Mouse (Mus musculus) embryonic fibroblast, embryonic 13.5 days (primary cell): ENCODE measurements at regions not wholly inside any gene's neighbourhood (a gene's known extent, or its start where the extent isn't known, plus 50 kb on each side); places are given as distances from the start of the nearest gene placed in this dataset.

Source experiments
- H3K27ac ChIP-seq: 2 replicates; pipeline ENCODE4 v1.5.1; 2012; ENCODE audit warnings: low read length, control low read depth, inconsistent platforms; ENCODE audit not compliant: insufficient read depth
- H3K4me1 ChIP-seq: 2 replicates; pipeline ENCODE4 v1.6.1; 2011; ENCODE audit warnings: low read length; ENCODE audit not compliant: control insufficient read depth, insufficient read depth
- H3K4me3 ChIP-seq: 2 replicates; pipeline ENCODE4 v1.5.1; 2011; ENCODE audit warnings: mild to moderate bottlenecking, control low read depth, low read length; ENCODE audit not compliant: insufficient read depth
- CTCF ChIP-seq: IDR thresholded peaks from 2 replicates; pipeline ENCODE4 v1.5.1; 2011; ENCODE audit warnings: mild to moderate bottlenecking, control low read depth, low read length, moderate library complexity, borderline replicate concordance; ENCODE audit not compliant: insufficient read depth
- POLR2A ChIP-seq: IDR thresholded peaks from 2 replicates; pipeline ENCODE4 v1.6.1; 2011; ENCODE audit warnings: low read depth, mild to moderate bottlenecking, control low read depth, low read length, moderate library complexity

DNA sequence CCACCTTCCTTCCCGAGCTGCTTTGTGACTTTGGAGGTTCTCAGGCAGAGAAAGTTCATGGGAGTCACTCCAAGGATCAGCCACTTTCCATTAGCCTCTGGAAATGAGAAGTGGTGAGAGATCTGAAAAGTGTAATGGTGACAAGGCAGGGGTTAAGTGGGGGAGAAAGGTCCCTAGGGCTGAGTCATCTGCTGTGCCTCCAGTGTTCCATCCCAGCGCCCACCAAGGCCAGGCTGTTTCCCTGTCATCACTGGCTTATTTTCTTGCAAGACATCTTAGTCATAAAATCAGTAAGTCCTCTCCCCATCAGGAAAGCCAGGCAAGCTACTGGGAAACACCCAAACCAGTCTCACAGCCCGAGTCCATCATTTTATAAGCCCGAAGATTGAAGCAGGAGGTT, 717.3 kb downstream of the Gm826 start:
- Histone ChIP-seq H3K4me3 (no peak overlapping the region), H3K27ac (no peak overlapping the region), H3K4me1 (no peaks in the 10 kb centered on the region)
- TF ChIP-seq POLR2A (no peak), CTCF (no peak)

DNA sequence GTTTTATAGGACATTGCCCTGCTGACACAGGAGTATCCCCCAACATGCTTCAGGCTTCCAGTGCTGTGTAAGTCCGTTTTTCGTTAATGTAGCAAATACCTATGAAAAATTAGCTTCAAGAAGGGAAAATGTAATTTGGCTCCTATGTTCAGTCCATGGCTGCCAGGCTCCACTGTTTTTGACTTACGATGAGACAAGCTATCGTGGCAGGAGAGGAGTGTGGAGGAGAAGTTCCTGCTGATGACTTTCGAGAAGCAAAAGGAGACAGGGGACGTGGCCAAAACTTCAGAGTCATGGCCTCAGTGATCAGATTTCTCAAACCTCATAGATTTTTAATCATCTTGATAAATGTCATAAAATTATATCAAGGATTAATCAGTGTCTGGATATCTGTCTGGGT, 712.7 kb downstream of the Gm826 start:
- Histone ChIP-seq H3K27ac (no peak overlapping the region), H3K4me1 (no peaks in the 10 kb centered on the region), H3K4me3 (no peak overlapping the region)
- TF ChIP-seq CTCF (no peak), POLR2A (no peak)

DNA sequence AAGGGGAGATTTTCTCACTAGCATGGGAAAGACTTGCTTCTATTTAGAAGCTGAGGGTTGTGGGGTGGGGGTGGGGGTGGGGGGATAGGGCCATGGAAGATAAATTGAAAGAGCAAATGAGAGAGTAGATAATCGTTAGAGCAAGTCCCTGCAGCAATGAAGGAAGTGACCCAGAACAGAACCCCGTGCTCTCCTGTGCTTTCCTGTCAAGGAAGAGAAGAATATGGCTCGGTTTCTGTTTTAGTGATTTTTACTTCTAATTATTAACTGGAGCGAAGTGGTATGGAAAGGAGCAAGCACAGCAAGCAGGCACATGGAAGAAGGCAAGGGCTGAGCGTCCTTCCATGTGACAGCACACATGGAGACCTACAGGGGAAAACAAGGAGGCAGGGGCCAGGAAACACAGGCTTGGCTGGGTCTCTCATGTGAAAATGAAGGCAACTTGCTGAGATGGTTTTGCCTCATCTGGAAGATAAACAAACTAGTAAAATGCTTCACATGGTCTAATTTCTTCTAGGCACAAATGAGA, 711.8 kb downstream of the Gm826 start:
- no peaks in the 10 kb centered on the region for H3K4me1 ChIP-seq
- TF ChIP-seq CTCF (no peak), POLR2A (no peak)
- no peak overlapping the region for H3K4me3 ChIP-seq
- H3K27ac ChIP-seq: no peak overlapping the region

DNA sequence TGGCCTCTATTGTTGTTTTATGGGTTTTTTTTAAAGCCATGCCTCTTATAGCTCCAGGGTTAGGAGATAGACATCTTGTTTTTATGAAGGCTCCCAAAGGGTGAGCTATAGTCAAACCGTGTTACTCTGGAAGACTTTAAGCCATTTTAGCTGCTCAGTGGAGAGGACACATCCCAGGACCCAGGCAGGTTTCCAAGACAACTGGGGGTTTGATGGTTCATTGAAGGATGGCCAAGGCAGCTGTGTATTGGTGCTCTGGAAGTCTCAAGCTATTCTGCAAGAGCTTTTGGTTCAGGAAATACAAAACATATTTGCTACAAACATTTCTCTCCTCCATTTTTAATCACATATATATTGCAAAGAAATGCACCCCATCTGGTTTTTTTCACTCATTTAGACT, 708.7 kb downstream of the Gm826 start:
- Histone ChIP-seq H3K27ac (no peak overlapping the region), H3K4me3 (no peak overlapping the region), H3K4me1 (no peaks in the 10 kb centered on the region)
- no peak for TF ChIP-seq CTCF
- no peak for TF ChIP-seq POLR2A

DNA sequence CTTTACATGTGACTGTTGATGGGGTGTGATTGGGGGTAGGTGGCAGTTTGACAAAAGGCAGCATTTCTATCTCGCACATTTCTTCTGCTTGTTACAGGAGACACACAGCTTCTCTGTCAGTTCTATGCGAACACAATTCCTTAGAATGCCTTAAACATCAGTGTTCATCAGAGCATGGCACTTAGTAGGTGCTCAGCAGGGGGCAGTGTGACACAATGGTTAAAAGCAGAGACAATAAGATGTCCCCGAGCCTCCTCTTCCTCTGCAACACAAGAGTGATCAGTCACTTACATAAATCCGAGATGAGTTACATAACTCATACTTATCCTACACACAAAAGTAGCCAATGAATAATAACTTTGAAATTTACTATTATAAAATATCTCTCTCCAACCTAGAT, 688.1 kb downstream of the Gm826 start:
- Histone ChIP-seq H3K4me3 (no peak overlapping the region), H3K27ac (no peak overlapping the region), H3K4me1 (no peaks in the 10 kb centered on the region)
- TF ChIP-seq POLR2A: no peak
- no peak for TF ChIP-seq CTCF

DNA sequence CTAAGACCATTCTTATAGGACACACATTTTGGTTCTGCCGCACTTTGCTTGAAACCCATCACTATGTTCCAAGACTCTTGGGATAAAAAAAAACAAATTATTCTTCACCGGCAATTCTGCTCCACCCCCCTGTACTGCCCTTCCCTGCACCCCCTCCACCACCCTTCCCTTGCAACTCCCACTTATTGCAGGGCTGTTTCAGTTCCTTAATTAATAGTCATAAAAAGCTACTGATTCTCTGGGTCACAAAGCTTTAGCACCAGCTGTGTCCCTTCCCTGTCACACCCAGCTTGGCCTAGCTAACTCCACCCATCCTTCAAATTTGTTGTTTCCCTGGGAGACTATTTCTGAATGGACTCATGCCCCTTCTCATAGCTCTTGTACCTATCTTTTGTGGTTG, 687.4 kb downstream of the Gm826 start:
- no peak overlapping the region for H3K4me3 ChIP-seq
- TF ChIP-seq CTCF (no peak), POLR2A (no peak)
- H3K4me1 ChIP-seq: no peaks in the 10 kb centered on the region
- H3K27ac ChIP-seq: no peak overlapping the region

DNA sequence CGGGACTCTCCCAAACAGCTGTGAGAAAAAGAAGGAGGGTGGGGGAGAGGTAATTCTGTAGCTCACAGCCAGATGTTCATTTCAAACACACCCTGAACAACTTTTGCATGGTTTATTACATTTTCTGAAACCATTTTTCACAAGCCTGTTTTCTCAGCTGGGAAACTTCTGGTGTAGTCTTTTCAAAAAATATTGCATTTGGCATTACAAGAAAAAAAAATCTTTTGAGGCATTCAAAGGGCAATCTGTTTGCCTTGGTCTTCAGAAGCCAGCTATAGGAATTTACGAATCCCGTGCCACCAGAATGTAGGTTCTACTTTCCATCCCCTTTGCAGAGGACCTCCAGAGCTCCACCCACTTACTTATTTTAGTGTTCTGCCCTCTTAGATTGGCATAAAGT, 681.7 kb downstream of the Gm826 start:
- no peak for TF ChIP-seq POLR2A
- no peak for TF ChIP-seq CTCF
- Histone ChIP-seq H3K4me3 (no peak overlapping the region), H3K27ac (no peak overlapping the region), H3K4me1 (no peaks in the 10 kb centered on the region)

DNA sequence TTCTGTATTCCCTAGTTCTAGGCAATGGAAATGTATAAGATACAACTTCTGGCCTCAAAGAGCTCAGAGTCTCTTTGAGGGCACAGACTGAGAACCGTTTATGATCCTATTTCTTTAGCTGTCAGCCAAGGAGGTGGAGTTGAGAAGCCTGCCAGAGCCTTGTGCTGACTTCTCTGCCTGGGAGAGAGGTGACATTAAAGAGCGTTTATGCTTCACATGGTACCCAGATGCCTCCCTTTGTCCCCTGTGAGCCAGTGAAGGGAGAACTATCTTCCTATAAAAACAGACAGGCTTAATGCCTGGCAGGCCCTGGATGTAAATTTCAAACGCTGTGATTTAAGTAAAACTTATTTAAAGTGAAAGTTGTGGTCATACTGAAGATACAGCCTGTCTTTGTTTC, 657.1 kb downstream of the Gm826 start:
- Histone ChIP-seq H3K4me1 (peaks cover 3% of the 10 kb centered on the region; the same call in 1 of the 2 replicates), H3K27ac (no peak overlapping the region), H3K4me3 (no peak overlapping the region)
- TF ChIP-seq POLR2A (no peak), CTCF (no peak)

DNA sequence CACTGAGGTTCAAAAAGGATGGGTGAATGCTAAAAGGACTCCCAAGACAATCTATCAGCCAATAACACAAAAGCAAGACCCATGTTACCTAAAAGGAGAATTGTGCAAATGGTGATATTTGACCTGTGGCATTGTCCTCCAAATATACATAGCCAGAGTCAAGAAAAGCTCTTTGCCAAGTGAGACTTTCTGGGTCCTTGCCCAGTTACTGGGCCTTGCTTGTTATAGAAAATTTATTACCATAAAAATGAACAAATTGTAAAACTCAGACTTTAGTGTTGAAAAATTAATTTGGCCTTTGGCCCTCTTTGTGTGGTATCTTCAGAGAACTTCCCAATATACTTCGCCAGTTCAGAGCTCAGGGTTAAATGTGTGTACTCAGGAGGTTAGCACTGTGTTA, 653.3 kb downstream of the Gm826 start:
- no peak overlapping the region for H3K27ac ChIP-seq
- TF ChIP-seq CTCF (no peak), POLR2A (no peak)
- peaks cover 3% of the 10 kb centered on the region; the same call in 1 of the 2 replicates for H3K4me1 ChIP-seq
- H3K4me3 ChIP-seq: no peak overlapping the region

DNA sequence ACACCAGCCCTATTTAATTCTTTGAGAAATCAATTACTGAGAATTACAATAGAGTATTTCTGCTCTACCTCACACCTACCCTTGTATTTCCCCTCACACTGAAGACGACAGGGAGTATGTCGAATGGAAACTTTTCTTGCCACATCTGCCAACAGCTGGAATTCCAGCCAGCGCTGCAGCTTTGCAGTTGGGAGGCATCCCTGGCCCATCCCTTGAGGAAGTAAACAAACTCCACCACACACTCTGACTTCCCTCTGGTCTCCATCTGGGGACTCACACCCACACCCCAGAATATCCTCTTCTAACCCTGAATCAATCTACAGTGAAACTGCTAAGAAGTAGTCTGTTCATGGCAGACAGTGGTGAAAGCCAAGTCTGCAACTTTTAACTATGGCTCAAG, 630.9 kb downstream of the Gm826 start:
- TF ChIP-seq POLR2A: no peak
- H3K27ac ChIP-seq: no peak overlapping the region
- H3K4me1 ChIP-seq: no peaks in the 10 kb centered on the region
- no peak overlapping the region for H3K4me3 ChIP-seq

DNA sequence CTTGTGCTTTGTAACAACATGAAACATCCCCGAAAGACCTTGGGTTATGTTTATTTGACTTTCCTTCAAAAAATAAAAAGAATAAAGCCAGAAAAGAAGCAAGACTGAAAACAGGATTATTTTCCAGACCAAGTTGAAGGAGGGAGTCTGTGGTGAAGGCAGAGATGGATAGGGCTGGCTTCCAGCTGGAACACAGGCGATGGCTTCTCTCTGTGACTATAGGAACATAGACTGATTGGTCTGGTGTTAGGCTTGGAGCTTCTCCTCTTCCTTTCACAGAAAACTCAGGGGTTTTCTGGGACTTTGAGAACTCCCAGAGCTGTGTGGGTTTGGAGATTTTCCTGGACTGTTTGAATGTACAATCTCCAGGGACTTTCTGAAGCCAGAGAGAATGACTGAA, 625.8 kb downstream of the Gm826 start:
- H3K4me3 ChIP-seq: no peak overlapping the region
- no peak overlapping the region for H3K27ac ChIP-seq
- no peaks in the 10 kb centered on the region for H3K4me1 ChIP-seq
- TF ChIP-seq POLR2A (no peak), CTCF (no peak)
